Mouse (Mus musculus): ENCODE data around the gene Cygb. TPM values are rescaled to one million over a fixed set of nuclear protein-coding genes. Genes with fewer than 3 reads are reported as not detected.

Gene Cygb
- 89.2 and 103 TPM in 2 replicates for polyA plus RNA-seq (2012; rRNA removed; ENCODE audit: low replicate concordance)

GRCm38 (mm10) chr11:116654255-116654821, at the start of gene Cygb:
Gene Cygb (minus strand): TSS chr11:116654313.

GRCm38 (mm10) chr11:116653234-116653633, 879 bp downstream of the Cygb start, which contains the start of gene Prcd:
Gene Prcd (plus strand): TSS chr11:116653534.

GRCm38 (mm10) chr11:116626299-116627071, 27.6 kb downstream of the Cygb start, which contains the start of gene Rhbdf2:
Gene Rhbdf2 (minus strand): TSS chr11:116627019.

Other genes with a start within 250 kb of the Cygb start
- 2.8 and 8.2 TPM in 2 replicates for gene Rnf157, start 241.3 kb downstream of the Cygb start, polyA plus RNA-seq (2012; rRNA removed; ENCODE audit: low replicate concordance)
- 83.9 and 86.6 TPM in 2 replicates for gene Ubald2, start 220.2 kb downstream of the Cygb start, polyA plus RNA-seq (2012; rRNA removed; ENCODE audit: low replicate concordance)
- gene Qrich2, start 188.1 kb downstream of the Cygb start, polyA plus RNA-seq (2012; rRNA removed; ENCODE audit: low replicate concordance) = 0.19 and 0.31 TPM in 2 replicates
- gene Prpsap1, start 160.1 kb downstream of the Cygb start, polyA plus RNA-seq (2012; rRNA removed; ENCODE audit: low replicate concordance) = 77.4 and 154 TPM in 2 replicates
- 10.2 and 24.7 TPM in 2 replicates for gene Sphk1, start 123.4 kb downstream of the Cygb start, polyA plus RNA-seq (2012; rRNA removed; ENCODE audit: low replicate concordance)
- gene Ube2o, start 72.9 kb downstream of the Cygb start, polyA plus RNA-seq (2012; rRNA removed; ENCODE audit: low replicate concordance) = 22.5 and 34.7 TPM in 2 replicates
- gene Aanat, start 67.9 kb downstream of the Cygb start, polyA plus RNA-seq (2012; rRNA removed; ENCODE audit: low replicate concordance) = 0.09 and 0.12 TPM in 2 replicates
- gene Rhbdf2, start 27.3 kb downstream of the Cygb start, polyA plus RNA-seq (2012; rRNA removed; ENCODE audit: low replicate concordance) = 31.6 and 36.1 TPM in 2 replicates
- 2.3 and 2.4 TPM in 2 replicates for gene Prcd, start 779 bp downstream of the Cygb start, polyA plus RNA-seq (2012; rRNA removed; ENCODE audit: low replicate concordance)
- 0.06 and 0.22 TPM in 2 replicates for gene St6galnac1, start 121.2 kb upstream of the Cygb start, polyA plus RNA-seq (2012; rRNA removed; ENCODE audit: low replicate concordance)
- gene Mxra7, start 173.7 kb upstream of the Cygb start, polyA plus RNA-seq (2012; rRNA removed; ENCODE audit: low replicate concordance) = 11.5 and 33.6 TPM in 2 replicates
- 32.6 and 32.9 TPM in 2 replicates for gene Mettl23, start 189.0 kb upstream of the Cygb start, polyA plus RNA-seq (2012; rRNA removed; ENCODE audit: low replicate concordance)
- gene Jmjd6, start 189.1 kb upstream of the Cygb start, polyA plus RNA-seq (2012; rRNA removed; ENCODE audit: low replicate concordance) = 22.2 and 37.4 TPM in 2 replicates
- gene Mfsd11, start 198.1 kb upstream of the Cygb start, polyA plus RNA-seq (2012; rRNA removed; ENCODE audit: low replicate concordance) = 34.7 and 35.3 TPM in 2 replicates
- 205 and 482 TPM in 2 replicates for gene Srsf2, start 198.8 kb upstream of the Cygb start, polyA plus RNA-seq (2012; rRNA removed; ENCODE audit: low replicate concordance)

All from subcutaneous adipose tissue, adult 2 months (tissue).